Mouse (Mus musculus): Measurements from ENCODE around the gene Rps27rt.

- no peak for TF ChIP-seq POLR2A (IDR thresholded peaks at IDR 0.05; ENCODE audit: low read depth, low read length)
- TF ChIP-seq CTCF (IDR thresholded peaks at IDR 0.05; ENCODE audit: extremely low read depth, insufficient read depth, insufficient read length, insufficient replicate concordance): no peak
Measured at GRCm38 (mm10) chr9:114985741-114986140, 3.2 kb upstream of the Rps27rt start.
